ENCODE assay signal across 23 mouse cellular contexts in the genomic region with DNA sequence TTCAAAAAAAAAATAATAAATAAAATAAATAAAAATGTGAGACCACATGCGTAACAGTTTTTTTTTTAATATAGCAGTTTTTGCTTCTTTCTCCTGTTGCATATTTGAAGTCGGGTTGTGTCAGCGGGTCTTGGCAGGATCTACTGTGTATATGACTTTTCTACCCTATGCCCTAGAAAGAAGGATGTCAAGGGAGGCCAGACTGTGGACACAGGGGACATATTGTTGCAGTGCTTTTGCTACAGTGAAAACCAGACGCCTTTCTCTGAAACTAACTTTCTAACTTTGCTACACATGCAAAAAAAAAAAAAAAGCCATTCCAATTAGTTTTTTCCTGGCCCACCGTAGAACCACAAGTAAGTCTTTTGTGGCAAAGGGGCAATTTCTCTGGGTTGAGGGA.
"Had no signal": no experiment of that assay in that cellular context is flagged by ENCODE, and none has a peak within 500 bp of the region (broad histone marks: within the 10 kb centered on the region; RNA-seq: fewer than 3 reads in every experiment).

No protein-coding gene starts in this region.

- H3K9ac ChIP-seq: heart, embryonic 12.5 days; hindbrain, embryonic 13.5 days; hindbrain, embryonic 15.5 days; kidney, embryonic 15.5 days; limb, embryonic 13.5 days; limb, embryonic 15.5 days; liver, embryonic 12.5 days had no signal

- ATAC-seq: hindbrain, postnatal 0 days; intestine, embryonic 16.5 days; liver, embryonic 12.5 days had no signal

- H3K4me2 ChIP-seq: heart, embryonic 12.5 days; hindbrain, embryonic 13.5 days; hindbrain, embryonic 15.5 days; kidney, embryonic 15.5 days; limb, embryonic 13.5 days; limb, embryonic 15.5 days; liver, embryonic 12.5 days had no signal

- H3K4me1 ChIP-seq: heart, embryonic 10.5 days; heart, embryonic 12.5 days; hindbrain, embryonic 13.5 days; hindbrain, embryonic 15.5 days; kidney, embryonic 15.5 days; limb, embryonic 13.5 days; limb, embryonic 15.5 days; liver, embryonic 12.5 days had no signal

- H3K9me3 ChIP-seq: heart, embryonic 10.5 days; heart, embryonic 12.5 days; hindbrain, embryonic 13.5 days; hindbrain, embryonic 15.5 days; kidney, embryonic 15.5 days; limb, embryonic 13.5 days; limb, embryonic 15.5 days; liver, embryonic 12.5 days had no signal

- DNase-seq: gastrocnemius, postnatal 14 days; gastrocnemius, postnatal 36 days; heart, postnatal 14 days; heart, postnatal 36 days; kidney, adult 11 months; kidney, adult 2 months; kidney, adult 9 months; kidney, postnatal 14 days; kidney, postnatal 36 days; layer of hippocampus, adult 9-11 months; layer of hippocampus, postnatal 36 days; left cerebral cortex, postnatal 4 days had no signal

- H3K36me3 ChIP-seq: heart, embryonic 10.5 days; heart, embryonic 12.5 days; hindbrain, embryonic 13.5 days; hindbrain, embryonic 15.5 days; kidney, embryonic 15.5 days; limb, embryonic 13.5 days; limb, embryonic 15.5 days; liver, embryonic 12.5 days had no signal

- H3K27me3 ChIP-seq: heart, embryonic 12.5 days; hindbrain, embryonic 13.5 days; hindbrain, embryonic 15.5 days; kidney, embryonic 15.5 days; limb, embryonic 15.5 days; liver, embryonic 12.5 days had no signal

- H3K27ac ChIP-seq: heart, embryonic 10.5 days; hindbrain, embryonic 13.5 days; hindbrain, embryonic 15.5 days; hindbrain, postnatal 0 days; kidney, embryonic 15.5 days; kidney, postnatal 0 days; limb, embryonic 13.5 days; limb, embryonic 15.5 days; liver, embryonic 12.5 days had no signal

- H3K4me3 ChIP-seq: heart, embryonic 10.5 days; heart, embryonic 12.5 days; hindbrain, embryonic 13.5 days; hindbrain, embryonic 15.5 days; kidney, embryonic 15.5 days; limb, embryonic 13.5 days; limb, embryonic 15.5 days; liver, embryonic 12.5 days had no signal
